Mouse (Mus musculus): ENCODE results near the gene Gpr87. TPM values are rescaled to one million over a fixed set of nuclear protein-coding genes. Genes with fewer than 3 reads are reported as not detected.

Gene Gpr87
- total and polyA plus RNA-seq, 3 experiments, result not detected

DNA sequence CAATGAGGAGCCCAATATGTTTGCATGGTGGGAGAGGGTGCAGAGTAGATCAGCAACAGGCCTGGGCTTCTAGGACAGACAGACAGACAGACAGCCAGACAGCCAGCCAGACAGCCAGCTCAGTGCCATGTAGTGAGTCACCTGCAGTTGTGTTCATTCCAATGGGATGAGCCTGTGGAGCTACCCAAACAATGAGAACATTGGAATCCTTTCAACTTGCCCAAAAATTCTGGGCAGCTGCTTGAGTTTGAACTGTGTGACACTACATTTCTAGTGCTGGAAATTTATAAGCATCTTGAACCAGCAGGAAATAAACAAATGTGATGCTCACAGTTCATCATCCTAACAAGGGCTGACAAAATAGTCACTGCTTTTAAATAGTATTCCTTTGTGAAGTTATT lies 55.3 kb downstream of the Gpr87 start:
- Histone ChIP-seq H3K79me2 (ENCODE audit: control insufficient read depth, insufficient read depth, low read length, poor library complexity) (no peaks in the 10 kb centered on the region), H3K4me1 (ENCODE audit: control insufficient read depth in 1 of 2, insufficient read depth in 2 of 2, low read length in 2 of 2) (peaks cover 0 to 8% of the 10 kb centered on the region in 2 experiments; a peak in 2 of 4 replicates), H3K27me3 (ENCODE audit: control insufficient read depth in 1 of 2, insufficient read depth in 2 of 2, low read length in 2 of 2) (no peaks in the 10 kb centered on the region), H3K9me3 (replicated peaks; ENCODE audit: insufficient read depth, low read length) (no peaks in the 10 kb centered on the region), H3K27ac (ENCODE audit: control insufficient read depth, low read depth, low read length) (no peak overlapping the region), H3K4me3 (ENCODE audit: control insufficient read depth in 1 of 2, insufficient read depth in 1 of 2, low read depth in 2 of 2, low read length in 2 of 2) (no peak overlapping the region), H3K36me3 (ENCODE audit: control insufficient read depth in 1 of 2, insufficient read depth in 2 of 2, low read length in 2 of 2) (peaks cover 0 to 10% of the 10 kb centered on the region in 2 experiments; a peak in 2 of 4 replicates), H3K9ac (ENCODE audit: control insufficient read depth, low read depth, low read length, poor library complexity, severe bottlenecking) (no peak overlapping the region)
- DNase-seq (ENCODE audit: low read depth, low spot score), result no peak
- TF ChIP-seq TCF12 (IDR thresholded peaks at IDR 0.05; ENCODE audit: low read depth, low read length), result no peak
- no peak for TF ChIP-seq ZC3H11A (IDR thresholded peaks at IDR 0.05; ENCODE audit: low read depth, low read length)
- no peak for TF ChIP-seq TAL1 (IDR thresholded peaks at IDR 0.05; ENCODE audit: low read length)

DNA sequence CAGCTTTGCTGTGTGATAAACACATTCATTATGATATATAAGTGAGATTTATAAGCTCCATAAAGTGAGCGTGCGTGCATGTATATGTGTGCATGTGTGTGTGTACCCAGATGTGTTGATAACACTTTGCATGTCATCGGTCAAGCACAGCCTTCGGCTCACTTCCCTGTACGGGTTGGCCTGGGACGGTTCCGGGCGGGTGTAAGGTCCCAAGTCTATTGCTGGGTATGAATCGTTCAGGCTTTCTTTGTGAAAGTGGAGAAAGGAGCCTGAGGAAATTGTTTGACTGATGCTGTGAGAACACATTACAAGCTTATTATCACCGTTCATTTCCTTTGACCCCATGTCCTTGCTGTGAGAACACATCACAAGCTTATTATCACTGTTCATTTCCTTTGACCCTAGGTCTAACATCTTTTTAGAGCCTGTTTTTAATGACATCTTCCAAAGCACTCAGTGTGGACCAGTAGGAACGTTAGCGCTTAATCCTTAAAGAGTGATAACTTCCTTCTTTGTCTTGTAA lies 55.9 kb downstream of the Gpr87 start:
- Histone ChIP-seq H3K36me3 (ENCODE audit: control insufficient read depth in 1 of 2, insufficient read depth in 2 of 2, low read length in 2 of 2) (peaks cover 0 to 12% of the 10 kb centered on the region in 2 experiments; a peak in 2 of 4 replicates), H3K4me1 (ENCODE audit: control insufficient read depth in 1 of 2, insufficient read depth in 2 of 2, low read length in 2 of 2) (peaks cover 0 to 10% of the 10 kb centered on the region in 2 experiments; a peak in 2 of 4 replicates), H3K9me3 (replicated peaks; ENCODE audit: insufficient read depth, low read length) (no peaks in the 10 kb centered on the region), H3K9ac (ENCODE audit: control insufficient read depth, low read depth, low read length, poor library complexity, severe bottlenecking) (no peak overlapping the region), H3K79me2 (ENCODE audit: control insufficient read depth, insufficient read depth, low read length, poor library complexity) (no peaks in the 10 kb centered on the region), H3K4me3 (ENCODE audit: control insufficient read depth in 1 of 2, insufficient read depth in 1 of 2, low read depth in 2 of 2, low read length in 2 of 2) (no peak overlapping the region), H3K27ac (ENCODE audit: control insufficient read depth, low read depth, low read length) (no peak overlapping the region), H3K27me3 (ENCODE audit: control insufficient read depth in 1 of 2, insufficient read depth in 2 of 2, low read length in 2 of 2) (no peaks in the 10 kb centered on the region)
- TF ChIP-seq KAT2A (conservative IDR thresholded peaks at IDR 0.05; ENCODE audit: low read depth, low read length) (no peak), E2F4 (IDR thresholded peaks at IDR 0.05; ENCODE audit: borderline replicate concordance, low read depth, low read length) (no peak), POLR2AphosphoS5 (IDR thresholded peaks at IDR 0.05; ENCODE audit: borderline replicate concordance, low read depth, low read length) (no peak), EP300 (IDR thresholded peaks at IDR 0.05; ENCODE audit: low read depth in 1 of 2, low read length in 2 of 2) (no peak), USF2 (IDR thresholded peaks at IDR 0.05; ENCODE audit: borderline replicate concordance in 1 of 2, insufficient read depth in 1 of 2, low read depth in 1 of 2, low read length in 2 of 2) (no peak), SMC3 (IDR thresholded peaks at IDR 0.05; ENCODE audit: low read depth, low read length) (no peak), MAX (IDR thresholded peaks at IDR 0.05; ENCODE audit: low read length) (no peak), GATA1 (IDR thresholded peaks at IDR 0.05; ENCODE audit: low read depth, low read length) (no peak), UBTF (IDR thresholded peaks at IDR 0.05; ENCODE audit: borderline replicate concordance, insufficient read depth, low read depth, low read length) (no peak), CHD2 (IDR thresholded peaks at IDR 0.05; ENCODE audit: low read length) (no peak), MYC (IDR thresholded peaks at IDR 0.05; ENCODE audit: low read depth, low read length) (no peak), MYB (IDR thresholded peaks at IDR 0.05; ENCODE audit: low read depth, low read length) (no peak), TBP (IDR thresholded peaks at IDR 0.05; ENCODE audit: low read depth, low read length) (no peak)
- no peak for DNase-seq (ENCODE audit: low read depth, low spot score)
